Comparison of ENCODE assay signal across 12 mouse cellular contexts in the genomic region with DNA sequence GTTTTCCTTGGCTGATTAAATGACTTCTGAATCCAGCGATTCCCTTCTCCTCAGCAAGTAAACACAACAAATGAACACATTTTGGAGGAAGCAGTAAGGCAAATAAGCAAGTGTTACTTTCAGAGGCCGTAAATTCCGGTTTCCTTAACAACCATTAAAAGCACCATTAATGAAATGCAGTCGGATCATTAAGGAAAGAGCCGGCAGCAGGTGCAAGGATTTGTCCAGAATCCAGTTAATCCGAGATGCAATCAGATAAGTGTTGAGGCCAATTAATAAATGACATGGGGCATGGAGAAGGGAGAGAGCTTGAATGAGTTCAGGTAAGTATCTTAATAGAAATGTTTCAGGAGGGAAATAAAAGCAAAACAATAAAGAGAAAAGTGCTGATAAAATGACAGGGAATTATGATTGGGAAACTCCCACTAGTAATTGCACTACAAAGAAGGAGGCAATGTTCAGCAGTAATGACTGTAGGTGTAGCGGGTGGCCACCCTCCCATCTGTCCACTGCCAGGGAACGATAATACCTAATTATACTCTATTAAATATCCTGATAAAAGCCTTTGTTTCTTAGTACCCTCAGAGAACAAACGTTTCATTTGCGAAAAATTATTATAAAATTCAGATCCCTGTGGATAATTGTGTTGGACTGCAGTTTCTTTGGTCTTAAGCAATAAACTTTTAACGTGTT.
"Had no signal": no experiment of that assay in that cellular context is flagged by ENCODE, and none has a peak within 500 bp of the region (broad histone marks: within the 10 kb centered on the region; RNA-seq: fewer than 3 reads in every experiment).

No protein-coding gene starts in this region.

- H3K27ac ChIP-seq: kidney, embryonic 15.5 days; limb, embryonic 13.5 days; liver, embryonic 14.5 days; midbrain, embryonic 15.5 days; neural tube, embryonic 13.5 days had no signal

- H3K9me3 ChIP-seq: kidney, embryonic 15.5 days; limb, embryonic 13.5 days; midbrain, embryonic 15.5 days; neural tube, embryonic 13.5 days had no signal

- DNase-seq: kidney, postnatal 14 days; left cerebral cortex, postnatal 4 days; lung, adult 18-20 months; right cerebral cortex, adult 18-20 months; right cerebral cortex, postnatal 25 days; thymus, adult 18-20 months; thymus, postnatal 14 days had no signal

- H3K4me2 ChIP-seq: kidney, embryonic 15.5 days; limb, embryonic 13.5 days; midbrain, embryonic 15.5 days; neural tube, embryonic 13.5 days had no signal

- H3K36me3 ChIP-seq: kidney, embryonic 15.5 days; limb, embryonic 13.5 days; midbrain, embryonic 15.5 days; neural tube, embryonic 13.5 days had no signal

- H3K4me1 ChIP-seq: kidney, embryonic 15.5 days; limb, embryonic 13.5 days had no signal

- H3K27me3 ChIP-seq: kidney, embryonic 15.5 days; limb, embryonic 13.5 days; midbrain, embryonic 15.5 days; neural tube, embryonic 13.5 days had no signal

- ATAC-seq: midbrain, embryonic 15.5 days had no signal

- H3K9ac ChIP-seq: kidney, embryonic 15.5 days; limb, embryonic 13.5 days; liver, embryonic 14.5 days; midbrain, embryonic 15.5 days; neural tube, embryonic 13.5 days had no signal

- H3K4me3 ChIP-seq: kidney, embryonic 15.5 days; limb, embryonic 13.5 days; midbrain, embryonic 15.5 days; neural tube, embryonic 13.5 days had no signal
